Mouse (Mus musculus) liver, postnatal 0 days (tissue): Measurements from ENCODE around the gene Sbf2.

ENCODE experiments used
- CTCF ChIP-seq: sonication (generic); IDR thresholded peaks from 2 replicates; pipeline ENCODE4 v1.5.1; 2016; ENCODE audit warnings: antibody characterized with exemption, low read depth
- EP300 ChIP-seq: IDR thresholded peaks from 2 replicates; pipeline ENCODE4 v1.6.1; 2016; ENCODE audit warnings: antibody characterized with exemption, low read depth, mild to moderate bottlenecking

- no peak for TF ChIP-seq CTCF
- no peak for TF ChIP-seq EP300
Measured at GRCm38 (mm10) chr7:110539266-110539665, 75.5 kb downstream of the Sbf2 start.
